Mouse (Mus musculus) hindbrain, embryonic 13.5 days (tissue): ENCODE data around the gene Ice2. TPM values are rescaled to one million over a fixed set of nuclear protein-coding genes. Genes with fewer than 3 reads are reported as not detected.
A peak's percentile ranks its signal among the peaks of the same experiment; 100 is the strongest.

Experiments
- ATAC-seq: fragments of 200-750 bp; cut with Nextera tagmentation; 2 replicates; pipeline ENCODE4 v1.8.0; 2017; ENCODE audit warnings: moderate TSS enrichment; ENCODE audit not compliant: low FRiP score
- H3K27ac ChIP-seq: fragments of 300-500 bp; sonication (generic); 2 replicates; pipeline ENCODE4 v1.5.1; 2015; ENCODE audit warnings: inconsistent platforms, mild to moderate bottlenecking, moderate library complexity
- H3K27me3 ChIP-seq: fragments of 300-500 bp; sonication (generic); 2 replicates; pipeline ENCODE4 v1.6.1; 2015; ENCODE audit warnings: mild to moderate bottlenecking, inconsistent platforms
- H3K36me3 ChIP-seq: fragments of 300-500 bp; sonication (generic); 2 replicates; pipeline ENCODE4 v1.6.1; 2015; ENCODE audit warnings: mild to moderate bottlenecking, inconsistent platforms
- H3K4me1 ChIP-seq: fragments of 300-500 bp; sonication (generic); replicated peaks from 2 replicates; pipeline ENCODE4 v1.6.1; 2015; ENCODE audit warnings: inconsistent platforms
- H3K4me2 ChIP-seq: fragments of 300-500 bp; sonication (generic); 2 replicates; pipeline ENCODE4 v1.6.1; 2015; ENCODE audit warnings: inconsistent platforms, mild to moderate bottlenecking, moderate library complexity
- H3K4me3 ChIP-seq: fragments of 300-500 bp; sonication (generic); 2 replicates; pipeline ENCODE4 v1.5.1; 2015; ENCODE audit warnings: mild to moderate bottlenecking, inconsistent platforms
- H3K9ac ChIP-seq: fragments of 300-500 bp; sonication (generic); 2 replicates; pipeline ENCODE4 v1.6.1; 2015; ENCODE audit warnings: mild to moderate bottlenecking, inconsistent platforms
- H3K9me3 ChIP-seq: fragments of 300-500 bp; sonication (generic); 2 replicates; pipeline ENCODE4 v1.6.1; 2016; ENCODE audit warnings: inconsistent platforms
- WGBS: fragments of 180-500 bp; shearing (Covaris S2); methylation state at CpG from one replicate; pipeline ENCODE4 v1.1.7; 2015; 5-methylcytosine and 5-hydroxymethylcytosine counted together
- polyA plus RNA-seq: library from polyadenylated mRNA; unstranded; fragments of >200 nt; fragmentation: Nextera tagmentation; extraction: Ambion mirVana; gene quantifications from 2 replicates; pipeline ENCODE4 v1.2.1, GENCODE M21; 2015

Ice2 gene
- polyA plus RNA-seq, 1 experiment from 2014 or later: 12.5 TPM

GRCm38 (mm10) chr9:69430531-69430930 lies 32.8 kb downstream of the Ice2 start:
- no peak overlapping the region for H3K4me3 ChIP-seq
- no peak overlapping the region for H3K27ac ChIP-seq
- H3K9me3 ChIP-seq: no peaks in the 10 kb centered on the region
- H3K36me3 ChIP-seq: peaks cover 39% of the 10 kb centered on the region
- peaks cover 13% of the 10 kb centered on the region for H3K4me1 ChIP-seq
- H3K4me2 ChIP-seq: no peak overlapping the region
- no peak overlapping the region for H3K9ac ChIP-seq
- whole genome bisulfite sequencing: 84% methylated on average over 3 of the region's 3 CpGs
- H3K27me3 ChIP-seq: no peaks in the 10 kb centered on the region
- no peak for ATAC-seq

DNA sequence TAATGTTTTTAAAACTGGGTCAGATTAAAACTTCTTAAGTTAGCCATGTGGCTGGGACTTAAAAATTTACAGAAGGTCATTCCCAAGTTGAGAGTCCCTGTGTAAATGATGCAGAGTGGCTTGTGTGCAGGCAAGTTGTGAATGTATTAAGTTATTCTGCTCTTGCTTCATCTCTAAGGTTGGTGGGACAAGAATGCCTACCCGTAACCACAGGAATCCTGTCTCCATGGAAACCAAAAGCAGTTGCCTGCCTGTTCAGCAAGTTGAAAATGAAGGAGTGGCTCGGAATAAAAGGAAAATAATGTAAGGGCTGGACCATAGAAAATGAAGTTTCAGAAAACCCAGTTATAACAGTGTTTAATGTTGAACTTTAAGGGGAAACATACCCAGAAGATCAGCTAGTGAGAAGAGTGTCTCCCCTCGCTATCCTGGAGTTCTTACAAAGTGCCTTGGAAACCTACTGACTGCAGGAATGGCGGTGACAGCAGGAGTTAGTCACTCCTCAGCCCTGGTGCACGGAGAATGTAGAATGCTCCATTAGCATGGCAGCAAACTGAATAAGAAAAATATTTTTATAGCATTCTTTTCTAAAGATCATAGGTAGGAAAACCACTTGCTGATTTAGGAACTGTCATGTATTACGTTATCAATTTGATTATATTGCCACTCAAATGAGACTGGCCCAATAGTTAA lies 34.3 kb downstream of the Ice2 start:
- ATAC-seq: no peak
- Histone ChIP-seq H3K4me1 (peaks cover 13% of the 10 kb centered on the region), H3K9ac (no peak overlapping the region), H3K9me3 (no peaks in the 10 kb centered on the region), H3K36me3 (peaks cover 28% of the 10 kb centered on the region), H3K4me3 (no peak overlapping the region), H3K27ac (peak overlapping the region; percentile 45; the same call in 1 of the 2 replicates), H3K4me2 (no peak overlapping the region), H3K27me3 (no peaks in the 10 kb centered on the region)
- 25% methylated on average over 6 of the region's 6 CpGs for WGBS

GRCm38 (mm10) chr9:69435194-69435593 lies 37.5 kb downstream of the Ice2 start:
- WGBS: 77% methylated on average over 10 of the region's 10 CpGs
- H3K9me3 ChIP-seq: no peaks in the 10 kb centered on the region
- H3K27me3 ChIP-seq: no peaks in the 10 kb centered on the region
- H3K4me1 ChIP-seq: peaks cover 13% of the 10 kb centered on the region
- H3K4me2 ChIP-seq: no peak overlapping the region
- ATAC-seq: no peak
- no peak overlapping the region for H3K27ac ChIP-seq
- no peak overlapping the region for H3K4me3 ChIP-seq
- H3K9ac ChIP-seq: no peak overlapping the region
- H3K36me3 ChIP-seq: peaks cover 9% of the 10 kb centered on the region; the same call in 1 of the 2 replicates

GRCm38 (mm10) chr9:69435662-69436061 lies 38.0 kb downstream of the Ice2 start:
- Histone ChIP-seq H3K4me2 (no peak overlapping the region), H3K9me3 (no peaks in the 10 kb centered on the region), H3K27me3 (no peaks in the 10 kb centered on the region), H3K9ac (no peak overlapping the region), H3K4me1 (peaks cover 13% of the 10 kb centered on the region), H3K36me3 (peaks cover 7% of the 10 kb centered on the region; the same call in 1 of the 2 replicates), H3K4me3 (no peak overlapping the region), H3K27ac (no peak overlapping the region)
- no peak for ATAC-seq

- 38% methylated on average over 7 of the region's 7 CpGs for WGBS
- no peak overlapping the region for H3K4me2 ChIP-seq
- H3K27me3 ChIP-seq: no peaks in the 10 kb centered on the region
- H3K9ac ChIP-seq: no peak overlapping the region
- ATAC-seq: no peak
- H3K4me3 ChIP-seq: no peak overlapping the region
- no peaks in the 10 kb centered on the region for H3K36me3 ChIP-seq
- no peaks in the 10 kb centered on the region; the same call in 1 of the 2 replicates for H3K4me1 ChIP-seq
- H3K27ac ChIP-seq: no peak overlapping the region
- no peaks in the 10 kb centered on the region for H3K9me3 ChIP-seq
Measured at GRCm38 (mm10) chr9:69439805-69440357, 42.2 kb downstream of the Ice2 start.

DNA sequence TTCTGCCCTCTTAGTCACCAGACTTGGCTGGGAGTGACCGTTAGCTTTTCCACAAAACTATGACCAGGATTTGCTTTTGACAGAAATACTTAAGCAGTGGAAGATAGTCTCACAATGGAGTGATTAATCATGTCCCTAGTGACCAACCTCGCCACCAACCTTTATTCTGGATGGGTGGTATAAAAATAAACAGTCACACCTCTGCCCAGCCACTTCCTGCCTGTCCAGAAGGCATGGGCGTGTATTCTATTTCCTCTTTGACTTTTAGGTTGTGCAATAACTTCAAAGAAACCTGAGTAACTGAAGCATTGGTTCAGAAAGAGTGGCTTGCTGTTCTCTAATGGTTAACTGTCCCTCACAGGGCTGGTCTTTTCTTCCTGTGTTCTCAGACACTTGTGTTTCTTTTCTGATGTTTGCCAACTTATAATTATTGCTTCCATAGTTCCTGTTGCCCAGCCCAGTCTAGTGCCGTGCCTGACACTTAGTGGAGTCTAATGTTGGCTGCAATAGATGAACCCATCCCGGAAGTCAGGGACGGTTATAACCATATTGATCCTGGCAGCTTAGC lies 44.8 kb downstream of the Ice2 start:
- Histone ChIP-seq H3K27me3 (no peaks in the 10 kb centered on the region), H3K27ac (no peak overlapping the region), H3K36me3 (no peaks in the 10 kb centered on the region), H3K4me3 (no peak overlapping the region), H3K4me2 (no peak overlapping the region), H3K4me1 (no peaks in the 10 kb centered on the region; the same call in 1 of the 2 replicates), H3K9me3 (no peaks in the 10 kb centered on the region), H3K9ac (no peak overlapping the region)
- 79% methylated on average over 6 of the region's 6 CpGs for WGBS
- ATAC-seq: no peak

GRCm38 (mm10) chr9:69443203-69443602 lies 45.5 kb downstream of the Ice2 start:
- H3K9ac ChIP-seq: no peak overlapping the region
- no peaks in the 10 kb centered on the region; the same call in 1 of the 2 replicates for H3K4me1 ChIP-seq
- ATAC-seq: no peak
- no peaks in the 10 kb centered on the region for H3K9me3 ChIP-seq
- 66% methylated on average over 3 of the region's 3 CpGs for WGBS
- H3K4me2 ChIP-seq: no peak overlapping the region
- H3K27me3 ChIP-seq: no peaks in the 10 kb centered on the region
- H3K4me3 ChIP-seq: no peak overlapping the region
- no peak overlapping the region for H3K27ac ChIP-seq
- H3K36me3 ChIP-seq: no peaks in the 10 kb centered on the region

GRCm38 (mm10) chr9:69448801-69449200 lies 51.1 kb downstream of the Ice2 start:
- Histone ChIP-seq H3K9ac (no peak overlapping the region), H3K27me3 (peaks cover 10% of the 10 kb centered on the region), H3K27ac (no peak overlapping the region), H3K9me3 (no peaks in the 10 kb centered on the region), H3K36me3 (no peaks in the 10 kb centered on the region), H3K4me1 (peaks cover 10% of the 10 kb centered on the region), H3K4me2 (no peak overlapping the region), H3K4me3 (no peak overlapping the region)
- 76% methylated on average over 3 of the region's 3 CpGs for WGBS
- no peak for ATAC-seq

DNA sequence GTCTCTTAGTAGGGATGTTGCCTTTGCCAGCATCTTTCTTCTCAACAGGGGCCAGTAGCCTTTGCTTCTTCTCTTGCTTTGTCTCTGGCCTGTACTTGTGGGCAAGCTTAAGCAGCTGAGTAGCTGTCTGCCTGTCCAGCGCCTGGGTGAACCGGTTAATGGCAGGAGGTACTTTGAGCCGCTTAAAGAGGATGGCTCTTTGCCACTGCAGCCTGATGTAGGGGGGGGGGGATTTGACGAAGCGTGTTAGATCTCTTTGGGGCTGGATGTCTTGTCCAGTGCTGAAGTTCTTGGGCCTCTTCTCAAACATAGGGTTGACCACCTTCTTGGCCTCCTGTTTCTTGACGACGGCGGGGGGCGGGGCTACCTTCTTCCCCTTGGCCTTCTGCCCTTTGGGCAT lies 52.9 kb downstream of the Ice2 start:
- no peaks in the 10 kb centered on the region for H3K9me3 ChIP-seq
- H3K4me3 ChIP-seq: no peak overlapping the region
- no peaks in the 10 kb centered on the region for H3K36me3 ChIP-seq
- H3K4me1 ChIP-seq: peaks cover 17% of the 10 kb centered on the region
- 84% methylated on average over 9 of the region's 9 CpGs for WGBS
- H3K27me3 ChIP-seq: peaks cover 27% of the 10 kb centered on the region
- H3K27ac ChIP-seq: no peak overlapping the region
- H3K9ac ChIP-seq: no peak overlapping the region
- no peak for ATAC-seq
- no peak overlapping the region for H3K4me2 ChIP-seq

GRCm38 (mm10) chr9:69451886-69452810 lies 54.4 kb downstream of the Ice2 start:
- Histone ChIP-seq H3K4me3 (no peak overlapping the region), H3K27ac (0 out of 2 replicates have a peak overlapping the region, but pooled peaks have one; percentile 83), H3K27me3 (peaks cover 30% of the 10 kb centered on the region), H3K9me3 (no peaks in the 10 kb centered on the region), H3K9ac (no peak overlapping the region), H3K4me2 (no peak overlapping the region), H3K4me1 (peaks cover 25% of the 10 kb centered on the region), H3K36me3 (no peaks in the 10 kb centered on the region)
- 95% methylated on average over 10 of the region's 10 CpGs for WGBS
- no peak for ATAC-seq

DNA sequence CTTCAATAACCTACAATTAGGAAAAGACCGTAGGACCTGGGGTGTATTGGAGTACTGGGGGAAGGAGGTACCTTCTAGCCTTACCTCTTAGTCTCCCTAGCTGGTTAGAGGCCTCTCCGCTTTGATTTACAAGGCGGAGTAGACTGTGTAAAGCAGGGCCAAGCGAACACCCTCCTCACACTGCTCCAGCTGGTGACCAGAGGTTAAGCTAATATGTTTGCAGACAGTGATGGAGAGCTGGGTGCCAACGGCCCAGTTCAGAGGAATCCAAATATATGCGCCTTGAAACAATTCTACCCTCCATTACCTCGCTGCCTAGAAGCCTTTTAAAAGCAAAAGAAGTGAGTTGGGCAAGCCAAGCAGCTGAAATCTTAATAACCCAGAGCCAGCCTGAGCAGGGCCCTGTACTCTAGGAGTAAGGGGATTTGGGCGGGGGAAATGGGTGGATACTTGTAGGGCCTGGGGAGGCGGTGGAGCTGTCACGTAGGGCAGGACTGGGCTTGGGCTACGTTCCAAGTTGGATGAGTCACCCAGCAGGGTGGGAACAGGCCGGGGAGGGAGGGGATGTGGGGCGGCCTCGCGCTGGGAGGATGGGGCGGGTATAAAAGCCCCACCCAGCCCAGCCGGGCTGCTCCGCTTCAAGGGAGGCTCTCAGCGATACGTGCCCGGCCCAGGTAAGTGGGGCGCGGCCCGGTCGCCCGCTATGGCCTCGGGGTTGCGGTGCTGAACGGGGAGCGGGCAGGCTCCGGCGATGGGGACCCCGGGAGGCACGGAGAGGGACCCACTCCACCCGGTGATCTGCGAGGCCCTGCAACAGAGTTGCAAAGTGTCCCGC lies 55.6 kb downstream of the Ice2 start, which contains the start of gene Anxa2:
Gene Anxa2 (plus strand): TSS at position 555 of the 835 bp plus-strand sequence.
- Histone ChIP-seq H3K4me1 (peaks cover 36% of the 10 kb centered on the region), H3K9ac (peak within 1 kb of the TSS; percentile 73), H3K27me3 (peaks cover 30% of the 10 kb centered on the region), H3K4me3 (peak within 1 kb of the TSS; percentile 49), H3K4me2 (peak within 1 kb of the TSS; percentile 65), H3K36me3 (no peaks in the 10 kb centered on the region), H3K9me3 (no peaks in the 10 kb centered on the region), H3K27ac (peak within 1 kb of the TSS; percentile 83)
- peak; percentile 78 for ATAC-seq
- 8% methylated on average over 37 of the region's 37 CpGs for WGBS
